Mouse (Mus musculus) liver, embryonic 18 days (tissue): ENCODE measurements around the gene Nrxn1. TPM values are rescaled to one million over a fixed set of nuclear protein-coding genes. Genes with fewer than 3 reads are reported as not detected.

Source experiments
- polyA plus RNA-seq: library from polyadenylated mRNA; depleted of rRNA; stranded (reverse); fragments of >200 nt; gene quantifications from 2 replicates; pipeline ENCODE4 v1.2.3, GENCODE M21; 2012; rRNA removed

Gene Nrxn1
- 0.25 and 0.36 TPM in 2 replicates for polyA plus RNA-seq

GRCm38 (mm10) chr17:91093042-91093080 is at the start of gene Nrxn1:
Nrxn1 (minus strand) TSS chr17:91093071.

